Mouse (Mus musculus) olfactory bulb, adult 2 months (tissue): ENCODE data around the gene Ccnk. TPM values are rescaled to one million over a fixed set of nuclear protein-coding genes. Genes with fewer than 3 reads are reported as not detected.

ENCODE experiments used
- H3K27ac ChIP-seq: fragments of 200-500 bp; 2 replicates; pipeline ENCODE4 v1.5.1; 2012; ENCODE audit warnings: low read depth, low read length; ENCODE audit not compliant: insufficient read depth
- H3K4me1 ChIP-seq: fragments of 200-500 bp; 2 replicates; pipeline ENCODE4 v1.6.1; 2012; ENCODE audit warnings: low read length; ENCODE audit not compliant: control insufficient read depth, insufficient read depth
- H3K4me3 ChIP-seq: fragments of 200-500 bp; 2 replicates; pipeline ENCODE4 v1.5.1; 2012; ENCODE audit warnings: mild to moderate bottlenecking, low read depth, low read length, moderate library complexity; ENCODE audit not compliant: insufficient read depth
- CTCF ChIP-seq: fragments of 200-500 bp; IDR thresholded peaks from 2 replicates; pipeline ENCODE4 v1.5.1; 2012; ENCODE audit warnings: low read depth, mild to moderate bottlenecking, low read length, moderate library complexity; ENCODE audit not compliant: insufficient read depth
- POLR2A ChIP-seq: fragments of 200-500 bp; IDR thresholded peaks from 2 replicates; pipeline ENCODE4 v1.6.1; 2012; ENCODE audit warnings: mild to moderate bottlenecking, low read depth, low read length, moderate library complexity; ENCODE audit not compliant: insufficient read depth
- WGBS: fragments of 180-500 bp; shearing (Covaris S2); methylation state at CpG from one replicate; pipeline ENCODE4 v1.1.7; 2018; 5-methylcytosine and 5-hydroxymethylcytosine counted together
- polyA plus RNA-seq: library from polyadenylated mRNA; stranded (reverse); fragments of >200 nt; gene quantifications from 2 replicates; pipeline ENCODE4 v1.2.4, GENCODE M21; 2012; ENCODE audit warnings: low replicate concordance; ENCODE audit not compliant: missing spikeins, insufficient read depth, insufficient read length

The Ccnk gene
- polyA plus RNA-seq, 1 experiment: not detected

DNA sequence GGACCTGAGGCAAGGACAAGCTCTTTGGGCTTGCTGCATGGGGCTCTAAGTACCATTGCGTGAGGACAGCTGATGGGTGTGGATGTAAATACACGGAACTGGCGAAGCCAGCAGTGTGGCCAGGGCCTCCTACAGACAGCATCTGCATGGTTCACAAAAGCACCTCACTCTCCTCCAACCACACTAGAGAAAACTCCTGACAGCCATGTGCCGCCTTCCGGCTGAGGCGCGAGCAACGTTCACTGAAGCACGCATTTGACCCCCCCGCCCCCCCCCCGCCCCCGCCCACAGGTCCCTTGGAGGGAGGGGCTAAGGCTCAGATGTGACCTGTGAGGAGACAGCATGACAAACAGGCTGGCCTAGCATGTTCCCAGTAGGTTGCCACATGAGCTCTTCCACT, 25.6 kb downstream of the Ccnk start:
- Histone ChIP-seq H3K4me3 (no peak overlapping the region), H3K27ac (no peak overlapping the region), H3K4me1 (peaks cover 26% of the 10 kb centered on the region)
- WGBS: 59% methylated on average over 12 of the region's 12 CpGs
- no peak for TF ChIP-seq CTCF

GRCm38 (mm10) chr12:108206641-108207040, 27.3 kb downstream of the Ccnk start:
- Histone ChIP-seq H3K4me3 (no peak overlapping the region), H3K27ac (no peak overlapping the region), H3K4me1 (peaks cover 33% of the 10 kb centered on the region)
- 10% methylated on average over 5 of the region's 5 CpGs for WGBS
- TF ChIP-seq CTCF (peak; percentile 69), POLR2A (no peak)

GRCm38 (mm10) chr12:108208216-108208615, 28.8 kb downstream of the Ccnk start:
- Histone ChIP-seq H3K4me1 (peaks cover 46% of the 10 kb centered on the region), H3K27ac (no peak overlapping the region), H3K4me3 (no peak overlapping the region)
- 90% methylated on average over 9 of the region's 9 CpGs for WGBS
- TF ChIP-seq CTCF (no peak), POLR2A (no peak)

GRCm38 (mm10) chr12:108208726-108209438, 29.5 kb downstream of the Ccnk start:
- 22% methylated on average over 13 of the region's 13 CpGs for WGBS
- no peak overlapping the region for H3K4me3 ChIP-seq
- H3K4me1 ChIP-seq: peaks cover 52% of the 10 kb centered on the region
- no peak overlapping the region for H3K27ac ChIP-seq
- TF ChIP-seq POLR2A: no peak
- peak; percentile 90 for TF ChIP-seq CTCF

DNA sequence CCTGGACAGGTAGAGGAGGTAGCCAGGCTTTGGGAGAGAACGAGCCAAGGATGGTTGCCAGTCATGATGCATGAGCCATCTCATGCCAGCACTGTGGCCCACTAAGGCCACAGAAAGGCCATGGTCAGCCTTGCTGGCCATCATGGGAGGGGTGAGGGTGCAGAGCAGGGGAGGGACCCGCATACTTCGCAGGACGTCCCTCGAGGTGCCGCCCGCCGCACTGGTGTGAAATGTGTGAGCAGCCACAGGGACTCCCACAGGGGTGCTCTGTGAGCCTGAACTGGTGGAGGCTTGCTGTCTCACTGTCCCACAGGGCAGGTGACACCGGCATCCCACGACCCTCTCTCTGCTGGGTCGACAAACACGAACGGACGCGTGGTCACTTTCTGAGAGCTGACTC, 31.2 kb downstream of the Ccnk start:
- Histone ChIP-seq H3K4me1 (peaks cover 63% of the 10 kb centered on the region), H3K4me3 (no peak overlapping the region), H3K27ac (no peak overlapping the region)
- WGBS: 98% methylated on average over 15 of the region's 15 CpGs
- no peak for TF ChIP-seq CTCF
- no peak for TF ChIP-seq POLR2A

DNA sequence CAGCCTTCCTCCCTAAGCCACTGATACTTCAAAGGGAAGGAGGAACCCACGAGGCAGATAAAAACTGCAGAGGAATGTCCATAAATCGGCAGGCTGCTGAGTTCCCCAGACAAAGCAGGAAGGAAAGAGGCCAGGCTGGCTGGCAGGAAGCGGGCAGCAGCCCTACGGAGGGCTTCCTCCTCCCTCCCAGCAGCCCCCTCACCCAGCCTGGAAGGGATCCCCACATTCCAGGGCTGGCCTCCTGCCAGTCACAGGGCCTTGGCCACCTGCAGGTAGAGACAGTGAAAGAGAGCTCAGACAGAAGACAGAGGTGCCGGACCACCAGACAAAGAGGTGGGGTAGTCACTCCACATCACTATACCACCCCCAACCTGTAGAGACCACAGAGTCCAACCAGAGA, 32.7 kb downstream of the Ccnk start:
- TF ChIP-seq CTCF (no peak), POLR2A (no peak)
- WGBS: 63% methylated on average over 5 of the region's 5 CpGs
- Histone ChIP-seq H3K4me3 (no peak overlapping the region), H3K27ac (no peak overlapping the region), H3K4me1 (peaks cover 75% of the 10 kb centered on the region)

DNA sequence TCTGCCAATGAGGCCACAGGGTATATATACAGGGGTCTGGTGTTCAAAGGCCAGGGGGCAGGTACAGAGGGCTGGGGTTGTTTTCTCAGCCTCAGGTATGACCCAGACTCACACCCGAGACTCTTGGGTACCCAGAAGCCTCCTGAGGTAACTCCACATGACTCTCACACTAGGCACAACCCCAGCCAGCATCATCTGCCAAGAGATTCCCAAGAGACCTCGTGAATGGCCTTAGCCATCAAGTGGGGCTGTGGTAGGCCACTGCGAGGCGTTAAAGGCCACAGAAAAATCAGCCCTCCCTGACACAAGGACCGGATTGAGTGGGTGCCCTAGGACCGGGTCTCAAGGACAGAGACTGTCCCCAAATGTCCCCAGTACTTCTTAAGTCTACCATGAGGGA, 33.1 kb downstream of the Ccnk start:
- Histone ChIP-seq H3K4me3 (no peak overlapping the region), H3K4me1 (peaks cover 76% of the 10 kb centered on the region), H3K27ac (no peak overlapping the region)
- TF ChIP-seq CTCF: no peak
- no peak for TF ChIP-seq POLR2A
- 80% methylated on average over 6 of the region's 6 CpGs for WGBS

GRCm38 (mm10) chr12:108213090-108214041, 34.0 kb downstream of the Ccnk start:
- WGBS: 35% methylated on average over 18 of the region's 18 CpGs
- Histone ChIP-seq H3K27ac (peak overlapping the region; percentile 65), H3K4me1 (peaks cover 84% of the 10 kb centered on the region), H3K4me3 (no peak overlapping the region)
- TF ChIP-seq POLR2A (no peak), CTCF (no peak)

GRCm38 (mm10) chr12:108215090-108215489, 35.7 kb downstream of the Ccnk start:
- no peak overlapping the region for H3K4me3 ChIP-seq
- H3K27ac ChIP-seq: no peak overlapping the region
- 80% methylated on average over 8 of the region's 8 CpGs for WGBS
- H3K4me1 ChIP-seq: peaks cover 86% of the 10 kb centered on the region
- no peak for TF ChIP-seq CTCF
- no peak for TF ChIP-seq POLR2A
